ENCODE assay signal across 8 mouse cellular contexts in genomic region chr10:43052462-43052861, GRCm38 (mm10).
DNase-seq lines count a peak whose midpoint lies in the region; TF ChIP-seq lines count a peak whose summit lies in the region.

No protein-coding gene starts in this region.

- TF ChIP-seq RAD21 in MEL (IDR thresholded peaks at IDR 0.05; ENCODE audit: low read depth, low read length): peak; percentile 12

- DNase-seq in adrenal gland, postnatal 25 days: peak; percentile 19
- no peak for DNase-seq in adrenal gland, postnatal 4 days (ENCODE audit: low spot score in 2 of 2)
- DNase-seq in left cerebral cortex, postnatal 14 days (ENCODE audit: low spot score in 2 of 2): peak; percentile 41 to 43
- DNase-seq in left cerebral cortex, adult 11 months (ENCODE audit: low spot score): no peak
- DNase-seq in MEL (ENCODE audit: low read depth, low spot score): peak; percentile 15
- DNase-seq in embryonic facial prominence, embryonic 10.5 days (ENCODE audit: low spot score): peak; percentile 52
- no peak for DNase-seq in ovary, adult 18-20 months (ENCODE audit: low spot score)
- DNase-seq in urinary bladder, postnatal 36 days (ENCODE audit: low spot score in 2 of 2): no peak

- TF ChIP-seq POLR2A in MEL (IDR thresholded peaks at IDR 0.05; ENCODE audit: control insufficient read depth in 1 of 2, insufficient read depth in 1 of 2, low read depth in 1 of 2, low read length in 2 of 2, poor library complexity in 1 of 2): no peak

- no peak overlapping the region for H3K27ac ChIP-seq in MEL (ENCODE audit: control insufficient read depth, low read depth, low read length)
- H3K27ac ChIP-seq in embryonic facial prominence, embryonic 10.5 days (replicated peaks): no peak overlapping the region

- H3K4me1 ChIP-seq in MEL (ENCODE audit: control insufficient read depth in 1 of 2, insufficient read depth in 2 of 2, low read length in 2 of 2): no peaks in the 10 kb centered on the region
- H3K4me1 ChIP-seq in embryonic facial prominence, embryonic 10.5 days: peaks cover 21% of the 10 kb centered on the region

- no peak for TF ChIP-seq EP300 in MEL (IDR thresholded peaks at IDR 0.05; ENCODE audit: low read depth in 1 of 2, low read length in 2 of 2)

- intact Hi-C loops in left cerebral cortex, postnatal 14 days (cut with DNase I): no loop called here

- no peaks in the 10 kb centered on the region for H3K79me2 ChIP-seq in MEL (ENCODE audit: control insufficient read depth, insufficient read depth, low read length, poor library complexity)

- no peaks in the 10 kb centered on the region for H3K9me3 ChIP-seq in MEL (replicated peaks; ENCODE audit: insufficient read depth, low read length)
- H3K9me3 ChIP-seq in embryonic facial prominence, embryonic 10.5 days: no peaks in the 10 kb centered on the region

- no peak overlapping the region for H3K4me3 ChIP-seq in MEL (ENCODE audit: control insufficient read depth in 1 of 2, insufficient read depth in 1 of 2, low read depth in 2 of 2, low read length in 2 of 2)
- H3K4me3 ChIP-seq in embryonic facial prominence, embryonic 10.5 days: no peak overlapping the region

- peak; percentile 51 to 62 (median 51) for TF ChIP-seq CTCF in MEL (IDR thresholded peaks at IDR 0.05 in 2 of 3, conservative IDR thresholded peaks at IDR 0.05 in 1 of 3; ENCODE audit: control insufficient read depth in 1 of 3, insufficient read depth in 1 of 3, low read depth in 2 of 3, low read length in 3 of 3, poor library complexity in 1 of 3, severe bottlenecking in 1 of 3)

- H3K36me3 ChIP-seq in MEL (ENCODE audit: control insufficient read depth in 1 of 2, insufficient read depth in 2 of 2, low read length in 2 of 2): no peaks in the 10 kb centered on the region
- no peaks in the 10 kb centered on the region; the same call in 1 of the 2 replicates for H3K36me3 ChIP-seq in embryonic facial prominence, embryonic 10.5 days (replicated peaks)

- H3K9ac ChIP-seq in MEL (ENCODE audit: control insufficient read depth, low read depth, low read length, poor library complexity, severe bottlenecking): no peak overlapping the region

- H3K27me3 ChIP-seq in MEL (ENCODE audit: control insufficient read depth in 1 of 2, insufficient read depth in 2 of 2, low read length in 2 of 2): peaks cover 0 to 1% of the 10 kb centered on the region in 2 experiments; a peak in 1 of 4 replicates
- H3K27me3 ChIP-seq in embryonic facial prominence, embryonic 10.5 days (replicated peaks; ENCODE audit: low read depth, poor library complexity, severe bottlenecking): no peaks in the 10 kb centered on the region; the same call in 1 of the 2 replicates

- WGBS in embryonic facial prominence, embryonic 10.5 days: 48% methylated on average over 5 of the region's 5 CpGs

TF ChIP-seq in MEL, 35 proteins besides CTCF, POLR2A, EP300 and RAD21:
- no peak for TF ChIP-seq GATA1 (IDR thresholded peaks at IDR 0.05; ENCODE audit: low read depth, low read length)
- no peak for TF ChIP-seq HCFC1 (IDR thresholded peaks at IDR 0.05; ENCODE audit: low read depth, low read length)
- peak; percentile 25; the same call in 1 of the 2 replicates for TF ChIP-seq SMC3 (IDR thresholded peaks at IDR 0.05; ENCODE audit: low read depth, low read length)
- no peak for TF ChIP-seq BHLHE40 (IDR thresholded peaks at IDR 0.05; ENCODE audit: borderline replicate concordance, low read depth, low read length)
- TF ChIP-seq CHD1 (IDR thresholded peaks at IDR 0.05; ENCODE audit: low read depth, low read length): no peak
- no peak for TF ChIP-seq MXI1 (IDR thresholded peaks at IDR 0.05; ENCODE audit: low read depth, low read length)

Comparison
In these comparisons a context has a peak if more than half of its experiments do, and no peak if none do; other contexts are left out.
1. DNase-seq: peak in adrenal gland, postnatal 25 days (single experiment), left cerebral cortex, postnatal 14 days (2 of 2), MEL (single experiment) and embryonic facial prominence, embryonic 10.5 days (single experiment); none in adrenal gland, postnatal 4 days (0 of 2), left cerebral cortex, adult 11 months (single experiment), ovary, adult 18-20 months (single experiment) and urinary bladder, postnatal 36 days (0 of 2).